Mouse (Mus musculus) left cerebral cortex, adult 9 months (tissue): ENCODE data around the gene Zfp62.
"Not testable (repeated sequence)": the region's sequence is repeated elsewhere in the genome, so short reads cannot be mapped to it uniquely, and the experiment has no call there.

Source experiments
- DNase-seq, 2 experiments: peaks; one replicate each; pipeline ENCODE4 v3.0.0; 2022; ENCODE audit warnings: low spot score in 2 of 2

Zfp62 gene

GRCm38 (mm10) chr11:49203129-49203768, at the start of gene Zfp62:
Zfp62 (plus strand) TSS chr11:49203292.
- peak; percentile 83 to 92 for DNase-seq

GRCm38 (mm10) chr11:49154077-49154476, 49.0 kb upstream of the Zfp62 start, which contains the start of gene Olfr1394:
Olfr1394 (plus strand) TSS chr11:49154377.
- no peak for DNase-seq

GRCm38 (mm10) chr11:49156821-49157814, 46.0 kb upstream of the Zfp62 start:
- DNase-seq, result no peak

GRCm38 (mm10) chr11:49168839-49169611, 34.1 kb upstream of the Zfp62 start:
- DNase-seq, result no peak

- no peak for DNase-seq
Observed at GRCm38 (mm10) chr11:49170576-49170975, 32.5 kb upstream of the Zfp62 start.

- DNase-seq, result no peak
Observed at GRCm38 (mm10) chr11:49175345-49175744, 27.7 kb upstream of the Zfp62 start.

GRCm38 (mm10) chr11:49176047-49176779, 26.9 kb upstream of the Zfp62 start:
- DNase-seq, result not testable (repeated sequence)

- DNase-seq, result no peak
Observed at GRCm38 (mm10) chr11:49183172-49183571, 19.9 kb upstream of the Zfp62 start.

GRCm38 (mm10) chr11:49186452-49186851, 16.6 kb upstream of the Zfp62 start:
- DNase-seq, result no peak

GRCm38 (mm10) chr11:49186955-49187488, 16.1 kb upstream of the Zfp62 start, which contains the start of gene Btnl9:
Btnl9 (minus strand) TSS chr11:49187159.
- no peak for DNase-seq

- DNase-seq, result no peak
Observed at GRCm38 (mm10) chr11:49187701-49188100, 15.4 kb upstream of the Zfp62 start.

- peak in 1 of 2 experiments; percentile 69 for DNase-seq
Observed at GRCm38 (mm10) chr11:49189737-49190136, 13.4 kb upstream of the Zfp62 start.

GRCm38 (mm10) chr11:49191083-49191482, 12.0 kb upstream of the Zfp62 start:
- DNase-seq, result no peak

GRCm38 (mm10) chr11:49194771-49195170, 8.3 kb upstream of the Zfp62 start:
- not testable (repeated sequence) for DNase-seq

GRCm38 (mm10) chr11:49195819-49196322, 7.2 kb upstream of the Zfp62 start:
- no peak for DNase-seq

GRCm38 (mm10) chr11:49200666-49201065, 2.4 kb upstream of the Zfp62 start:
- DNase-seq, result no peak

GRCm38 (mm10) chr11:49201142-49201541, 1.9 kb upstream of the Zfp62 start:
- no peak for DNase-seq

- no peak for DNase-seq
Observed at GRCm38 (mm10) chr11:49202071-49202470, 1.0 kb upstream of the Zfp62 start.

- DNase-seq, result peak in 1 of 2 experiments; percentile 11
Observed at GRCm38 (mm10) chr11:49202523-49203061, 500 bp upstream of the Zfp62 start.

GRCm38 (mm10) chr11:49203771-49204497, 842 bp downstream of the Zfp62 start:
- DNase-seq, result no peak
